Mouse (Mus musculus) T-cell, adult 2 months (primary cell): Measurements from ENCODE around the gene Unc119.

Source experiments
- DNase-seq: peaks from one replicate; pipeline ENCODE4 v3.0.0; 2022; ENCODE audit warnings: low spot score

The Unc119 gene

DNA sequence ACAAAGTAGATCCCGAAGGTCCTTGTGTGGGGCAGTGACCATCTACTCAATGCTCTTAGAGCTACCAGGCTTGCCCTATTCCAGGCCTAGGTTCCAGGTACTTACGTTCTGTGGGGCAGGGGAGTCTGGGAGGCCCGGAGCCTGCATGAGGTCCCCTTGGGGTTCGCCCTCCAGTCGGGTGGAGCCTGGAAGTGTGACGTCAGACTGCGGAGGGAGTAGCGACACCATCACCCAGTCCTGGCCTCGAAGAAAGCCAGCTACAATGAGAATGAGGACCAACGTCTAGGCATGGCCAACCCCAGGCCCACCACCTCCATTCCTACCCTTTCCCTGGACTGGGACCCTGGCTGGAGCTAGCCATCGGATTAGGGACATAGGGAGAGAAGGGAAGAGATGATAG, 28.4 kb downstream of the Unc119 start:
- DNase-seq = no peak

DNA sequence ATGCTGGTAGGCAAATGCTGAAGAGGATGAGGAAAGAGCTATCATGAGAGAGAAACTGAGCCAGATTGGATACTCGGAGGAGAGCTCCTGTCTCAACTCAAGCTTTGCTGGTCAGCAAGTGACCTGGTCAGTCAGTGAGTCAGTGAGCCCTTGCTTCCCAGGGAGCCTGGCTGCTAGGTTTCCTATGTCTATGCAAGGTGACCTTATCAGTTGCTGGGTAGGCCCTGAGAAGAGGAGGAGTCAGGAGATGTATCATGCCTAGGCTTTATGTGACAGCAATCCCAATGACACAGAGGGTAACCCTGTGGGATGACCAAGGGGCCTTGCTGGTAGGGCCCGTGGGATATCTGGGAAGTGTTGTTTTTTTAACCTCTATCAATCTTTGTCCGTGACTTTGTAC, 28.9 kb downstream of the Unc119 start:
- no peak for DNase-seq

DNA sequence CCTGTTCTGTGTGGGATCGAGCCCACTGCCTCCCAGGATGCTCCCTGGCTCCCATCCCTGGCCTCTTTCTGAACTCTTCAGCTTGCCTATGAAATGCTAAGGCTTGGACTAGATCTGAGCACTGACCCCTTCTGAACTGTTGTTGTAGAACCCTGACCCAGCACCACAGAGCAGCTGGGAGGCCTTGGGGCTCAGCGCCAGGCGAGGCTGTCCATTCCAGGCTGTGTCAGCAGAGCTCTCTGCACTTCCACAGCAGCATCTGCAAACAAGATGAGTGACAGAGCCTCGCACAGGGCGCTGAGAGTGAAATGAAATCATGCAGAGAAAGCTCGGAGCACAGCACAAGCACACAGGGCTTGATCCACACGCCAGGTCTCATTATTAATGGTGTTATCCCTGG, 29.3 kb downstream of the Unc119 start:
- no peak for DNase-seq

DNA sequence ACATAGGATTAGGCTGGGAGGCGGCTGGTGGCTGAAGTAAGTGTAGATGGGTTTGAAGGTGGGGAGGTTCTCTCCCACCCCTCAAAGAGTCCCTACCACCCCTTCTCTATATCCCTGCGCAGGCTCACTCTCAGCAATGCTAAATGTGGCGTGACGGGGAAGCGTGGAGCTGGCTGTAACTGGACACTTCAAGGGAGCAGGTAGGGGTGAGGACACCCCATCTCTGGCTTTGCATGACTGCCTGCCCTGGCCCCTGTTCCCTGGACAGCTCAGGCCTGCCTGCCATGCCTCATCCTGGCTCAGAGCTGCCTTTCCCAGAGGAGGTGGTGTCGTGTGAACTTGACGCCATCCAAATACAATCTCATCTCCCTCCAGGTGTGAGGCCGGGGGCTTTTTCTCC, 30.9 kb downstream of the Unc119 start:
- no peak for DNase-seq

DNA sequence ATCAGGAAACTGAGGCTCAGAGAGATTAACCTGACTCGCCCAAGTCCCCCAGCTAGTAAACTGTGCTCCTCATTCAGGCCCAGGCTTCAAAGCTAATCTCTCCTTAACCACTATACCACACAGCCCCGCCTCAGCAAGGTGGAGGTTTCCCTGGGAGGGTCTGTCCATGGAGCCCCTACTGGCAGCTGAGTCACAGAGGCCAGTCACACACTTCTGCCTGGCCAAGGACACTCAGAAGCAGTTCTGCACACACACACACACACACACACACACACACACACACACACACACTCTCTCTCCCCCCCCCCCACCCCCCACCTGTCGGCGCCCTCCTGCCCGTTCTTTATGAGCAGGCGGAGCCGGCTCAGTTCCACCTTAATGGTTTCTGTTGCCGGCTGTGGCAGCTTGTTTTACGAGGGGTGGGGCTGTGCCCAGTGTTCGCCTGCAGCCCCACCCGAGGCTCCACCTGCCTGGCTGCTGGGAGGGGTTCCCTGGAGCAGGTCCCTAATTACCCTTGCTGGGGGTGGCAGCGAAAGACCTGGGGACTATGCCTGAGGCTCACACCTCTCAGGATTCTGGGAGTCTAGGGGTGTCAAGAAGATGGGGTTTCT, 34.4 kb downstream of the Unc119 start:
- no peak for DNase-seq

DNA sequence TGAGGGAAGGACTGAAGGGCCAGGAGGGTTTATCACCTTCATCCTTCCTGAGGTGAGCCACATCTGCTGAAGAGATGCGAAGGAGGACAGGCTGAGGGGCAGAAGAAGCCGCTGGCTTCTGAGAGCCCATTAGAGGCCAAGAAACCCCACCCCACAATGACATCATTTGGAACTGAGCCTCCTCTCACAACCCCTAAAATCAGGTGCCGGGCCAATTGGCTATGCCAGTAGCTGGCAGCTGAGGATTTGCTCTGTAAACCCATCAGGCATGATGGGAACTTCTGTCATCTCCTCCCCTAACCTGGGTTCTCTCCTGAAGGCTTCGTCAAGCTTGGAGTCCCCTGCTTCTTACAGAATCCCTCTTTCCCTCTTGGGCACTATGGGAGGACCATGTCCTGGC, 37.1 kb downstream of the Unc119 start:
- no peak for DNase-seq

DNA sequence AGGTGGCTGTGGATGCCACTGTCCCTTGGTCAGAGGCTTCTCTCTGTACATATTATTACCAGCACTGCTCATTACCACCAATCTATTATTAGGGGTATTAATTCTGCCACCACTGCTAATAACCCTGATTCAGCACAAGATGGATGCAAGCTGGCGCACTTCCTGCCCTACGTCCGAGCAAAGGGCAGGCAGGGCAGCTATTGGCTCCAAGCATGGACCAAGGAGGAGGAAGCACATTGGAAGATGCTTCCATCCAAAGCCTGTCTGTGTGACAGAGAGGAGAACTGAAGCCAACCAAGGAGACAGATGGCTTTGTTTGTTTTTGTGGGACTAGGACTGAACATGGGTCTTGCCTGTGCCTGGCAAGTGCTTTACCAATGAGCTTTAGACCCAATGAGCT, 37.7 kb downstream of the Unc119 start:
- no peak for DNase-seq

DNA sequence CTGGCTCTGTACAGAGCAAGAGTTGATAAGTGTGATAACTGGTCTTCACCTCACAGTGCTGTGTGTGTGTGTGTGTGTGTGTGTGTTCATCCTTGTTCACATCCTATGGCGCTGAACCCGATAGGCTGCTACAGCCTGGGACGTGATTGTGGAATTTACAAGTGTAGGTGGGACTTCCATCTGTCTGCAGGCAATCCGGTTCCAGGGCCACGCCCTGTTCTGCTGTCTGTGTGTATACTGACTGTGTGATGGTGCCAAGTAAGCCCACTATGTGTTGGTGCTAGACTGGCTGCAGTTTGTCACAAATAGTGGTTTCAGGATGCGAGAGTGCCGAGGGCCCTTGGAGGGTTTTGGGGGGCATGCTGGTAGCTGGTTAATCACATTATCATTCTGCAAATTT, 39.0 kb downstream of the Unc119 start:
- DNase-seq = no peak

DNA sequence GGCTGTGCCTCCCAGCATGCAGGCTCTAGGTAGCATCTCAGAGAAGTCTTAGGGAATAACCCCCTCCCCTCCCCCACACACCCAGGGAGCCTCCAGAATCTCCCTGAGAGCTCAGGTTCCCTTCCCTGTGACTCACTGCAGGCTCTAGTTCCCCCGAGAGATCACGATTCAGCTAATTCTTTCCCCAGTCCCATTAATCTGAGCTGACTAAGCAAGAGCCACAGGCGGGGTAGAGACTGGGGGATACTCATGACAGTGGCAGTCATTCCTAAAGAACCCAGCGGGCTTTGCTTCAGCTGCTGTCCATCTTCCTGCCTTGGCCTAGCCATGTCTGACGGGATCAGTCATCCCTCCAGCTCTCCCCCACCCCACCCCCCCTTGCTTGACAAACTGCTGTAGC, 39.4 kb downstream of the Unc119 start:
- no peak for DNase-seq

DNA sequence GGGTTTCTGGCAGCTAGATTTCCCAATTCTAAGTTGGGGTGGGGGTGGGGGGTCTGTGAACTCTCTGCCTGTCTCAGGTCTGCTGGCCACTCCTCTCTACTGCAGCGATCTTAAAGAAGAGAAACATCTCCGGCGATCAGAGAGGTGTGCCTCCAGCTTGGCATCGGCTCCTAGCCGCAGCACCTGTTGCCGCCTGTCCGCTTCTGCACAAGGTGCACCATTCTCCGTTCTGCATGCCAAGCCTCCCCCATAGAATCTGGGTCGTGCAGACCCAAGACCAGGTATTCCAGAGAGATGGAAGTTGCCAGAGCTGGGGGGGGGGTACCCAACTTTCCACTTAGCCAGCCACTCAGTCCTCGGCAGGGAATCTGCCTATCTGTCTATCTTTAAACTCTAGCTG, 42.5 kb downstream of the Unc119 start:
- DNase-seq = no peak

DNA sequence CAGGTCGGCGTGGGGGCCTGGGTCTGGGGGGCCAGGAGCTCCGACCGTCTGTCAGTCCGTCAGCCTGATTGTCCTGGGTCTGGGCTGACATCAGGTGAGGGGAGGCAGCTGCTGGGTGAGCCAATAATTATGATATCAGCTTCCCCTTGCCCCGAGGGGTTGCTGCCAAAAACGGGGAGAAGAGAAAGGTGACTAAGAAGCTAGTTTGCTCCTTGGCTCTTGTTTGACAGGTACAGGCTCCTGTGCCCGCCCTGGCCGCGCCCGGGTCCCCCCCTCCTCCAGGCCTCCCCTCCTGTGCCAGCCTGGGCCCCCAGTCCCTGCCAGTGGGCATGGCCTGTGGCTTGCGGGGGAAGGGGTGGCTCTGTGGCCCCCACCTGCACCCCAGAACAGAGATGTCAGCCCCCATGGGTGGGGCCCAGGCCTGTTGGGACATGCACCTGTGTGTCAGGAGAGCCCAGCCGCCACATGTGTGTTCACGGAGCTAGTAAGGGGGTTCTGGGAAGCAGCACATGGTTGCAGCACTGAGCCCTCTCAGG, 43.3 kb downstream of the Unc119 start, which contains the start of gene Foxn1:
TSS of gene Foxn1 (minus strand) at position 51 of the 536 bp plus-strand sequence.
- DNase-seq = no peak

DNA sequence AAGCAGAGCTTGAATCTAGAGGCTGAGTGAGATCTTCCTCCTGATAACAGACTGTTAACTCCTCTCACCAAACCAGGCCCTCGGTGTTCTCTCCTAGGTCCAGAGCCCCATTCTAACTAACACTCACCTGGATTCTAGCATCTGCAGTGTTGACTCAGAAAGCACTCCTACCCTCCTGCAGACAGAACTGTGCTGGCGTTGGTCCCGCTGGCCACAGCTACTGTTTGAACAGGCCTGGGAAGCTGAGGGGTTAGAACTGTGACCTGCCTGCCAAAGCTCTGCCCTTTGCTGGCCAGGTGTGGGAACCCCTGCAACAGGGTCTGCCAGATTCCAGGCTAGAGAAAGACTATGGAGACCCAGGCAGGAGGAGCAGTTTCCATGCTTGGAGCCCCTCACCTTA, 49.4 kb downstream of the Unc119 start:
- DNase-seq = no peak

DNA sequence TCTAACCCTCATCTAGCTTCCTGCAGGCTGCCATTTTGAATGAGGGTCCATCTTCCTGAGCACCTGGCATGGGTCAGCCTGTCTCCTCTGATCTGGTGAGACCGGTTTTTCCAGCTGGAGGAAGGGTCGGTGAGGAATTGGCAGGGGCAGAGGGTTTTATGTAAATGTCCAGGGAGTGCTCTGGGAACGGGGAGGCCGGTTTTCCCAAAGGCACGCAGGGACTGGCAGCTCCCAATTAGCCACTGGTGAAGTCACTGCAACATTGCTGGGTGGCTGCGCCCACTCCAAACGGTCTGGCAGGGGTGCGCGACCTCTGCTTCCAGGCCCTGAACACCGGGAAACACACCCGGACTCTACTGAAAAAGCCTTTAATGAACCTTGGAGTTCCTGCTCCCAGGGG, 53.7 kb downstream of the Unc119 start:
- no peak for DNase-seq

DNA sequence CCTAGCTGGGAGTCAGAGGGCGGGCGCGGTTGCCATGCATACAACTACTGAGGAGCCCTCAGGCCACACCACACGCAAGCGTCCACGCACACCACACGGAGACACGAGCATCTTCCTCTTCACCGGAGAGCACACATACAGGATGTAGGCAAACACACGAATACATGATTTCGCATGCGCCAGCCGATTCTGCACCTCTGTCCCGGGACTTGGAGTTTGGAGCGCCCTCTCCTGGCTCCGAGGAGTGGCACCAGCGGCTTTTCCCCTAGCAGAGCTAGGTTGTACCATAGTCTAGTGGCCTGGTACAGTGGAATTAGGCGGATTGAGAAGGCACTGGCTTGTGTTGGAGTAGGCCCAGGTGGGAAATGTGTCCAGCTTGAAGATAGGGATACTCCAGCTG, 54.1 kb downstream of the Unc119 start:
- peak; percentile 64 for DNase-seq

DNA sequence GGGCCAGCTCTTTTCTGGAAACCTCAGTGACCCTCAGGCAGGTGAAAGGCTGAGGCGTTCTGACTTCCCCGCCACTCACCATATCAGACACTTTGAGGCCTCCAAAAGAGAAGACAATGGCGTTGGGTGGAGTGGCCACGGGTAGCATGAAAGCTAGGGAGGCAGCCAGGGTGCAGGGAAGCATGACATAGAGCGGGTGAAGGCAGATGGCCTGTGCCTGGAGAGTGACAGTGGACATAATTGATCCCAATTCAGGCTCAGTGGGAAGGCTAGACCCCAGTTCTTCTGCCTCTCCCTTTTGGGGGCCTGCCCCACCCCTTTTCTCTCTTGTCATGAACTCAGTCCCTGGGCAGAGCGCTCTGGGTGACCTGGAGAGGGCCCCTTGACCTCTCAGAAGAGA, 54.9 kb downstream of the Unc119 start:
- no peak for DNase-seq
